Mouse (Mus musculus): ENCODE data around the gene Cops8.

The Cops8 gene

DNA sequence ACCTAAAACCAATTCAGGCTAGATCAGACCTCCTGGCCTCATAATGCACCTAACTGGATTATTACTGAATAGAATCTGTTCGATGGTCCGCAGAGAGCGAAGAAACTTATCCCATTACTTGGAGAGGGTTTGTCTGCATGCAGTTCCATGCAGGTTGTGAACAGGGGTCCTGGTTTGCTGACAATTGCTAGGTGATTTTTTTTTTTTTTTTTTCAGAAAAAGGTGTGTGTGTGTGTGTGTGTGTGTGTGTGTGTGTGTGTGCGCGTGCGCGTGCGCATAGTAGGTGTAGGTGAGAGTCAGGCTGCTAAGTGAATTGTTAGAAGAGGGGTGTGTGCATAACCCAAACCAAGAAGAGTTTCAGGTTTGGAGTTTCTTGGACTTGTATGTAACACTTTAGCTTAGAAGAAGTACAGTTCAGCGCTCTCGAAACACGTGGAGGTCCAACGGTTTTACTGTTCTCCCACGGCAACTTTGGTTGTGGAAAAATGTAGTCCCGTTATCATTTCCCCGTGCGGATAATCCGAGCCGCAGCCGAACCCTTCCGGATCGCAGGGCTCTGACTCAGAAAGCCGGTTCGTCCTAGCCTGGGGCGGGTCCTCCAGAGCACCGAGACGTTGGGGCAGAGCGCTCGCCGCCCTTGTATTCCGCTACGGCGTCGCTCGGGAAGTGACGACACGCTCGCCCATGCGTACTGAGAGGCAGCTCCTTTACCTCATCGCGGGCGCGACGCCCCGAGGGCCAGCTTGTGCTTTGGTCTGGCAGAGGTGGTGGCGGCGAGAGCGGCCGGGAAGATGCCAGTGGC, at the start of gene Cops8:
Gene Cops8 (plus strand): TSS at position 223 of the 802 bp plus-strand sequence.
- in situ Hi-C loops (cut with MboI; ENCODE audit: low pct_unique_long_range_greater_than_20kb in 1 of 2, low sequenced_read_pairs in 2 of 2, unreplicated experiment in 1 of 2) = no loop called here

DNA sequence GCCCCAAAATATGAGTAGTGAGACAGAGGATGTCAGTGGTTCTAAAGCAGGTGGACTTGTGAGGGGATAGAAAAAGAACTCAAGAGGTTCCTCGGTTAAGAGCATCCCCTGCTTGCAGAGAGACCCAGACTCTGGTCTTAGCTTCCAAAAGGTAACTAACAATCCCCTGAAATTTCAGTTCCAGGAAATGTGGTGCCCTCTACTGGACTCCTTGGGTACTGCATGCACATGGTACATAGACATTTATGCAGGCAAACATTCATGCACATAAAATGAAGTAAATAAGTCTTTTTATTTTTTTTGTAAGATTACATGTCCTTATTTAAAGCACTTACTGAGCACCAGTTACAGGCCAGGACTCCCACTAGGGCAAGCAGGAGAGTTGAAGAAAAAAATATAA, 45.6 kb upstream of the Cops8 start:
- in situ Hi-C loops (cut with MboI; ENCODE audit: low pct_unique_long_range_greater_than_20kb in 1 of 2, low sequenced_read_pairs in 2 of 2, unreplicated experiment in 1 of 2) = loop anchor here in 1 of 2 experiments (5.0 kb wide), 1 partner anchor 65 kb away; no protein-coding TSS in a partner anchor

DNA sequence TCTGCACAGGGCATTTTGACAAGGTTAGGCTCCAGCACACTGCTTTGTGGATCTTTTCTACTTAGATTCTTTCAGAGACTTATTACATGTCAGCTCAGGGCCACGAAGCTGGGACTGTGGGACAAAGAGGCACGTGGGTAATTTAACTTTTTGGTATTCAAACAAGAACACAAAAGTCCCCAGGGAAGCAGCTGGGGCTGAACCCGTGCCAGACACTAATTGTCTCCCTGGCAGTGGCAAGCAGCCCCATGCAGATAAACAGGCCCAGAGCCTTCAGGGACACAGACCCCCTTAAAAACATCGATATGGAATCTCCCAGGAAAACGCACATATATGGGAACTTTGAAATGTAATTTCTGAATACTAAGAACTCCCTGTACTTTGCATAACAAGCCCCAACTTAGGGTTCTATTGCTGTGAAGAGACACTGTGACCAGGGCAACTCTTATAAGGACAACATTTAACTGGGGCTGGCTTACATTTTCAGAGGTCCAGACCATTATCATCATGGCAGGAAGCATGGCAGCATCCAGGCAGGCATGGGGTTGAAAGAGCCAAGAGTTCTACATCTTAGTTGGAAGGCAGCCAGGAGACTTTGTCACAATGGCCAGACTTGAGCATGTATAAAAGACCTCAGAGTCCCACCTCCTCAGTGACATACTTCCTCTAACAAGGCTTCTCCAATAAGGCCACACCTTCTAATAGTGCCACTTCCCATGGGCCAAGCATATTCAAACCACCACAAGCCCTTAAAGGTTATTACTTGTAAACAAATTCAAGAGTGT, 41.6 kb upstream of the Cops8 start:
- in situ Hi-C loops (cut with MboI; ENCODE audit: low pct_unique_long_range_greater_than_20kb in 1 of 2, low sequenced_read_pairs in 2 of 2, unreplicated experiment in 1 of 2) = no loop called here

DNA sequence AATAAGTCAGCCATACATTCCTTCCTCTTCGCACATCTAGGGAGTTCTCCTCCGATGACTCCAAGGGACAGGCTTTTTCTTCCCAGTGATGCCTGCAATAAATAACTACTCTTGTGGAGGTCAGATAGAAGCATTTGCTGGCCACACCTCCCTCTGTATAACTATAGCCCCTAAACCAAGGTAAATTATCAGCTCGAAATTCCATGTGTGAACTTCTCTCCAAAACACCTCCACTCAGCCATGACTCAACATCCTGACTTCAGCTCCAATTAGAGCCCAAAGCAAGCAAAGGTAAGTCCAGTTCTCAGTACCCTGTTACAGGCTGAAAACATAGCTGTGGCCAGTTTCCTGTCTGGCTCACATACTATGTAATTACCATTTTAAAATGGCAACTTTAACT, 38.8 kb upstream of the Cops8 start:
- in situ Hi-C loops (cut with MboI; ENCODE audit: low pct_unique_long_range_greater_than_20kb in 1 of 2, low sequenced_read_pairs in 2 of 2, unreplicated experiment in 1 of 2) = no loop called here

DNA sequence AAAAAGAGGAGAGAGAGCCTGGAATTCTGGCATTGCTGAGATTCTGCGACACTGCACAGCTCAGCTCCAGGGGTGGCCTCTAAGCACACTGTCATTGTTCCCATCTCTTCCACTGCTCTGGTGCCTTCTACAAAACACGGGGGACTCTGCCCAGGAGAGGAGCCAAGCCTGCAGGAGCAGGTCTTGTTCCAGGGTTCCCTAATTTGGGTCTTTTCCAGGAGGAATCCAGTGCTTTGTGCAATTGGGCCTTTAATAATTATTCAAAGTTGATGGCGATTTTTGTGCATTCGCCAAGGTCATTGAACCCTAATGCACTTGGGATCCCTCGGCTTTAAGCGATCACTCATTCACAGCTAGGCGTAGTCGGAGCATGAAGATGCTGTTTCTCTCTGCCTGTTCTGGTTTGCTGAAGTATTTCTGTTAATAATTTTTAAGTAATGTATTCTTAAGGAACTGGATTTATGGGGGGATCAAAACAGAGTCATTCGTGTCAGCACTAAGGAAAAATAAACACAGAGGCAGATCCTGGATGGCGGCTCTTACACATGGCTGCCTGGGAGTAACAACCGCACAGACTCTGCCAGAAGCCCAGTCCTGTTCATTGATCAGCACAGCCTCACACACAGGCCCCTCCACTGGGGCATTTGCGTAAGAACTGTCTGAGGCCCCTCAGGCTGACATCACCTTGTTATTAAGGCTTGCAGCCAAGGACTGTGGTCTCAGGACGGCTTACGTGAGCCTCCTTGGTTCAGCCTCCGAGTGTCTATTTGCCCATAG, 35.9 kb upstream of the Cops8 start:
- in situ Hi-C loops (cut with MboI; ENCODE audit: low pct_unique_long_range_greater_than_20kb in 1 of 2, low sequenced_read_pairs in 2 of 2, unreplicated experiment in 1 of 2) = no loop called here

DNA sequence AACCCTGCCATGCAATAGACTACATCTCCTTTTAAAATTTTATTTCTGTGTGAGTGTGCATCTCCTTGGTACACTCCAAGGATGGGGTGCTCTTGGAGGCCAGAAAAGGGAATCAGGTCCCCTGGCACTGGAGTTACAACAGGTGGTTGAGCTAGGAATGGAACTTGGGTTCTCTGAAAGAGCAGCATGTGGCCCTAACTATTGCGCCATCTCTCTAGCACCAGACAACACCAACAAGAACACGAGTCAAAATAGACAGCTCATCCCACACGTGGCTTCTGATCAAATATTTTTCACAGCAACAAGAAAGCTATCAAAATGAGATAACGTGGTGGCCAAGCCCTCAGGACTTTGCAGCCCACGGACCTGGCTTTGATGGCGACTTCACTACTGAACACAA, 28.9 kb upstream of the Cops8 start:
- in situ Hi-C loops (cut with MboI; ENCODE audit: low pct_unique_long_range_greater_than_20kb in 1 of 2, low sequenced_read_pairs in 2 of 2, unreplicated experiment in 1 of 2) = no loop called here

DNA sequence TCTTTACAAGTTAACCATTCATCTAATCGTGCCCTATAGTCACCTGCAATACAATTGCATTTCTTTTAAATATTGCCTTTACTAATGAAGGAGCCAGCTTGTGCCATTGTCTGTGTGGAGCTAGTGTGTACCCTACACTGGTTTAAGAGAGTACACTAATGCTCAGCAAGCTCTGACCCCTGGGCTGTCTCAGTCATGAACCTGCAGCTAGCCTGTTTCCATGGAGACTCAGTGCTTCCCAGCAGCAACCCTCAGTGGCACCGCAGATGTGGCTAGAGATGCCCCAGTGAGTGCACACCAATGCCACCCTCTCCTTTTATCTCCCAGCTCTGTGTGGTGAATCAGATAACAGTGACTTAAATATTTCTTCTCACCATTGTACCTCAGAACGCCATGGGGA, 27.9 kb upstream of the Cops8 start:
- in situ Hi-C loops (cut with MboI; ENCODE audit: low pct_unique_long_range_greater_than_20kb in 1 of 2, low sequenced_read_pairs in 2 of 2, unreplicated experiment in 1 of 2) = loop anchor here (25.0 kb wide), 2 partner anchors 288 to 513 kb away; no protein-coding TSS in a partner anchor

DNA sequence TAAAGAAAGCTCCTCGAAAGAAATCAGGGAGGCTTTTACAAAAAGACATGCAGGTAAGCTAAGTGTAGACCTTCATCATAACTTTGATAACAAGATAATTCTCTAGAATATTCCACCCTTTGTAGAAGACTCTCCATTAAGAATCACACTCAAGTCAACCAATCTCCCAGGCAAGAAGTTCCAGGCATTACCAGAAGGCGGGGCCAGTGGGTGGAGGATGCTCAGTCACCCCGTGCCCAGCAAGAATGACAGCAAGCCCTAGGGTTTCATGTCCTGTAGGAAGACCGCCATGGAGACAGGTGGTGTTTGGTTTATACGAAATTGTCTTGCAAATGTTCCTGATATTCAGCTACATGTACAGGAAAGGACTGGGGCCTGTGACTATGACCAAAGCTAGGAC, 25.4 kb upstream of the Cops8 start:
- in situ Hi-C loops (cut with MboI; ENCODE audit: low pct_unique_long_range_greater_than_20kb in 1 of 2, low sequenced_read_pairs in 2 of 2, unreplicated experiment in 1 of 2) = loop anchor here (25.0 kb wide), 2 partner anchors 290 to 515 kb away; no protein-coding TSS in a partner anchor

DNA sequence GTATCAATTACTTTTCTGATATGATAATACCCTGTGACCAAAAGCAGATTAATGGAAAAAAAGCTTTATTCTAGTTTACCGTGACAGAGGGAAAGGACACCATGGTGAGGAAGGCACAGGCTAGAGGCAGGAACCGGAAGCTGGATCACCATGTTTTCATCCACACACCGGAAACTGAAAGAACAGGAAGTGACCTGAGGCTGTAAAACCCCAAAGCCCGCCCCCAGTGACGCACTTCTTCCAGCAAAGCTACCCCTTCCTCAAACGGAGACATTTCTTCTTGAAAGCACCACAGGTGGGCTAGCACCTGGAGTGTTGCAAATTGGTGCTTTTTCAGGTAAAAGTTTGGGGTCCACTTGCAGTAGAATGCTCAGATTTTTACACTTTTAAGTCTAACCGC, 20.1 kb upstream of the Cops8 start:
- in situ Hi-C loops (cut with MboI; ENCODE audit: low pct_unique_long_range_greater_than_20kb in 1 of 2, low sequenced_read_pairs in 2 of 2, unreplicated experiment in 1 of 2) = loop anchor here (25.0 kb wide), 2 partner anchors 295 to 520 kb away; no protein-coding TSS in a partner anchor

DNA sequence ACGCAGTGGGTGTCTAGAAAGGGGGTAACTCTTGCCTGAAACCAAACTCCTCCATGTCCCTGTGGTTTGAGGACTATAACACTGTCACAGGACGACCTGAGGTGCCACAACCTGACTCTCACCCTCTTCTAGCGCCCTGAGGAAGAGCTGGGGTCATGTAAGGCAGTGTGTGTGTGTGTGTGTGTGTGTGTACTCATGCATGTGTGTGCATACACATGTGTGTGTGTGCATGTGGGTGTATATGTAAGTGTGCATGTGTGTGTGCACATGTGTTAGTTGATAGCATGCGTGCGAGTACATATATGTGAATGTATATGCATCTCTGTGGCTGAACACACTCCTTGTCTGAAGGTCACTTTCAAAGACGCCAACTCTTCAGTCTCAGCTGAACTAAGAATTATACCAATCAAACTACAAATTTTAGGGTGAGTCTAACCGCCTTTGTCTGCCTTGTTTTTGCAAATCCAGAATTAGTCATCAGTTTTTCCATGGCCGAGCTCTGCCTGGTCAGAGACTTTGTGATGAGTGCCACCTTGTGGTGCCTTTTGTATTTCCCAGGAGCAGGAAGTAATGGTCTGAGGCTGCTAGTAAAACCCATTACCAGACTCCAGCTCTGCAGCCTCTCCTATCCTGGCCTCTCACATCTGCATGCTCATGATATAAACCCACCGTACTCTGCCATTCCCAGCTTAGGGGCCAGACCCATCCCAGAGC, 14.6 kb upstream of the Cops8 start:
- in situ Hi-C loops (cut with MboI; ENCODE audit: low pct_unique_long_range_greater_than_20kb in 1 of 2, low sequenced_read_pairs in 2 of 2, unreplicated experiment in 1 of 2) = loop anchor here (25.0 kb wide), 2 partner anchors 301 to 526 kb away; no protein-coding TSS in a partner anchor

DNA sequence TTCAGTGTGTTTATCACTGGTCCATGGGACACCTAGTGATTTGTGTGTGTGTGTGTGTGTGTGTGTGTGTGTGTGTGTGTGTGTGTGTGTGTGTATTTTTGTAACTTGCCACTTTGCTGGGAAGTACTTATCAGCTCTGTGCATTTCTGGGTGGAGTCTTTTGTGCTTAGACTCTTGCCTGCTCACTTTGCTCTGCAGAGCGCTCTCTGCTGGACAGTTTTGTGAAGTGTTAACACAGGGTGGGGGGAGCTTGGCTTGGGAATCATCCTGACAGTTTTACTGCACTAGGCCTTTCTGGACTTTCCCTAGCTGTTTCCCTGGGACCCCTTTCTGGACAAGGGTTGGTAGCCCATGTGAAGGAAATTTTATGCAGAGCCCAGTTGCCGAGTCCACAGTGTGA, 12.0 kb upstream of the Cops8 start:
- in situ Hi-C loops (cut with MboI; ENCODE audit: low pct_unique_long_range_greater_than_20kb in 1 of 2, low sequenced_read_pairs in 2 of 2, unreplicated experiment in 1 of 2) = loop anchor here (10.0 to 25.0 kb wide), 3 partner anchors 303 to 528 kb away; no protein-coding TSS in a partner anchor

DNA sequence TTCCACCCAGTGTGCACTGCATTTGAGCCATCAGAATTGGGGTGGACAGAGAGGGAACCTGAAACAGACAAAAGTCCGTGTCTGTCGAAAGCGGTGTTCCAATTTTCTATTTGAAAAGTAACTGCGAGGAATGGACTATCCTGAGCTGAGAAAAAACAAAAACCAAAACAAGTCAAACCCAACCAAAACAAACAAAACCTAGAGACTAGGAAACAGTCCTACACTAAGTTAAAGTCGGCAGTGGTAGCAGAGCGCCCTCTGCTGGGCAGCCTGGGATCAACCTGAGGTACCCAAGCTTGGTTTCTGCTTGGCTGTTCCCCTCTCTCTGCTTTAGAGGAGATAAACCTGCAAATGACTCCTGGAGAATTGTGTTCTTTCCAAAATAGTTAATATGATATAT, 10.0 kb upstream of the Cops8 start:
- in situ Hi-C loops (cut with MboI; ENCODE audit: low pct_unique_long_range_greater_than_20kb in 1 of 2, low sequenced_read_pairs in 2 of 2, unreplicated experiment in 1 of 2) = loop anchor here (10.0 to 25.0 kb wide), 3 partner anchors 305 to 530 kb away; no protein-coding TSS in a partner anchor

DNA sequence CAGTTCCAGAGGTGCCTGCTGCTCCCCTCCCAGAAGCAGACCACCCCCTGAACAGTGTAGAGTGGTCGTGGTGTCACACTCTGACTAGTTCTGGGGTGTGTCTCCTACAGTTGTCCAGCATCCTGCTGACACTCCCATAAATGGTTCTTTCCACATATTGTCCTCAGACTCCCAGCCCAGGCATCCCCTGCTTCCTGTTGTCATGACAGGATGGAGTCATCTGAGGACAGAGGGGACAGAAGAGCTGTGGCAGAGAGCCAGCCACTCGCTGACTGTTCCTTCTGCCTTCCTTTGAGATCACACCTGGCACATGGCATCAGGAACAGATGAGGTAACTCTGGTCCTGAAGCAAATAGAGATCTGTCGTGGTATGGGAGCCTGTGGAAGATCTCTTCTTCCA, 3.6 kb upstream of the Cops8 start:
- in situ Hi-C loops (cut with MboI; ENCODE audit: low pct_unique_long_range_greater_than_20kb in 1 of 2, low sequenced_read_pairs in 2 of 2, unreplicated experiment in 1 of 2) = loop anchor here (10.0 to 25.0 kb wide), 3 partner anchors 312 to 537 kb away; no protein-coding TSS in a partner anchor

DNA sequence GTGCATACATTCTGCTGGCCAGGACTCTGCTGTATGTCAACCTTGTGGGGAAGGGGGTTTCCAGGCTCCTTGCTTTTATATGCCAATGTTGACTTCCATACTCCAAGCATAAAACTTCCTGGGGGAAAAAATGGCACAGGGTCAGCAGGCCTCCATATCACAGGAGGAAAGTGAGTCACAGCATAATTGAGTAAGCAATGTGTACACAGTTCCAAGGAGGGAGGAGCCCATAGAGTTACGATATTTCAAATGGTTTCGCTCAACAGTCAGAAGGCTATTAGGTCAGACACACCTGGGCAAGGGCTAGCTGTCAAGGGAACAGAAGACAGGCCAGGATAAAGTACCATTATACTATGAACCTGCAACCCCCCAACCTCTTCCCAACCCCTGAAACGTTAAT, 1.7 kb upstream of the Cops8 start:
- in situ Hi-C loops (cut with MboI; ENCODE audit: low pct_unique_long_range_greater_than_20kb in 1 of 2, low sequenced_read_pairs in 2 of 2, unreplicated experiment in 1 of 2) = no loop called here

DNA sequence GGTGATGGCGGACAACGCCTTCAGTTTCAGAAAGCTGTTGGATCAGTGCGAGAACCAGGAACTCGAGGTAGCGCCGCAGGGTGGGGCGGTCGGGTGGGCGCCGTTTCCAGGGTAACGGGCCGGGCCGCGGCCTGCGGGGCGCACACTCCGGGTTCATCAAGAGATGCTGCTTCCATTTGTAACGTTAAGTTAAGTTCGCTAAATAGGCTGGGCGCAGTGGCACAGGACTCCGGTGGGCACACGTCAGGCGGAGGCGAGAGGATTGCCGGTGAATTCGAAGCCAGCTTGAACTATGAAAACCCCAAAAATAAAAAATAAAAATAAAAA, 743 bp downstream of the Cops8 start:
- in situ Hi-C loops (cut with MboI; ENCODE audit: low pct_unique_long_range_greater_than_20kb in 1 of 2, low sequenced_read_pairs in 2 of 2, unreplicated experiment in 1 of 2) = no loop called here

DNA sequence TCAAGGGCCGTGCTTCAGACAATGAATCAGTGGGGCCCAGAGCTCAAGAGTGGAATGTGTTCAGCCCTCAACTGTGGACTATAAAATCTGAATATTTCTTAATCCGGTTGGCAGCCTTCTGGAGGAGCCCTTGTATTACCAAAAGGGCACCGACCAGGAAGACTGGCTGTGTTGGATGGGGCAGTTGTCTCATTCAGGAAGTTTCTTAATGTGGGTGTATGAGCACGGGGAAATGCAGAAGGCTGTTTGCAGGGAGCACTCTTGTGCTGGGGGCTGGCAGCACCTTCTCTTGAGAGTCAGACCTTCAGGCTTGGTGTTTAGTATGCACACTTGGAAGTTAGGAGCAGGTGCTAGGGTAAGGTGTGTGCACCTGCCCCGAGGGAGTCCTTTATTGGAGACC, 6.6 kb downstream of the Cops8 start:
- in situ Hi-C loops (cut with MboI; ENCODE audit: low pct_unique_long_range_greater_than_20kb in 1 of 2, low sequenced_read_pairs in 2 of 2, unreplicated experiment in 1 of 2) = no loop called here

DNA sequence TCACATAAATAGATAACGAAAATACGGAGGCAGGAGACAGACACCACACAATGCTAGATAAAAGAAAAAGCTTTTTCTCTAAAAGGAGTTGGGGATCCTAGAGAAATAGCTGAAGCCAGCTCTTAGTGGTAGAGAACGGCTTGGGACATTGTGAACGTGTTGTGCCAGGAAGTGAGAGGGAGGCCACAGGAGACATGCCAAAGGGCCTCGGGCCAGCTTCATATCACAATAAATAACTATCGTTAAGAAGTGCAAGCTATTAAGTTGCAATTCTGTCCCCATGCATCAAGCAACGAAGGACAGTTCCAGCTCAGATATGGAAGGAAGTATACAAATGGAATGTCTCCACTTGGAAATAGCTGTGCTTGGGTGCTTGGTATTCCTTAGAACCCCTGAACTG, 14.5 kb downstream of the Cops8 start:
- in situ Hi-C loops (cut with MboI; ENCODE audit: low pct_unique_long_range_greater_than_20kb in 1 of 2, low sequenced_read_pairs in 2 of 2, unreplicated experiment in 1 of 2) = no loop called here

DNA sequence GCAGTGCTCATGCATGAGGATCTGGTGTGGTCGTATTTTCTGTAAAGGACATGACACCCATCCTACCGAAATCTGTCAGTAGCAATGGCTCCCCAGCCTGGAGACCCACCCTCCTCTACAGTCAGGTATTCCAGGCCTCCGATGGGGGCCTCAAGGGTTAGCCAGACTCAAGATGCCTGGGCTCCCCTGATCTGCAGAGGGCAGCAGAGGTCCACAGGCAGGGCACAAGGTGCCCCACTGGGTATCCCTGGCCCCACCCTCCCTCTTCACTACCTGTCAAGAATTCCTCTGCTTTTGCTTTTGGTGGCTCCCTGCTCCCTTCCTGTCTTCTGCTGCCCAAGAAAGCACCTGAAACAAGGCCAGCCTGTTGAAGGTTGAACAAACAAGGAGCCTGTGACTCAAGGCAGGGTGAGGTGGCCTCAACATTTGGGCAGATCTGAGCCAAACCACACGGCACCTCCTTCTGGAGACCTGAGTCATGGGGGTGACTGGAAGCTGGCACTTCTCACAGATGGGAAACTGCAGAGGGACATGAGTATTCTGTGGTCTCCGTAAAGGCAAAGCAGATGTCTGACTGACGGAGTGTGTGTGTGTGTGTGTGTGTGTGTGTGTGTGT, 30.7 kb downstream of the Cops8 start:
- in situ Hi-C loops (cut with MboI; ENCODE audit: low pct_unique_long_range_greater_than_20kb in 1 of 2, low sequenced_read_pairs in 2 of 2, unreplicated experiment in 1 of 2) = no loop called here
